Mouse (Mus musculus) forelimb bud, embryonic 11.5 days (tissue): ENCODE results near the gene Gpatch2.

Experiments used
- DNase-seq: peaks from one replicate; pipeline ENCODE4 v3.0.0-alpha.2; 2012; ENCODE audit warnings: low read depth, low spot score

The Gpatch2 gene

GRCm38 (mm10) chr1:187303221-187303620, 87.9 kb downstream of the Gpatch2 start:
- no peak for DNase-seq

- DNase-seq: no peak
These were observed 92.0 kb downstream of the Gpatch2 start for GRCm38 (mm10) chr1:187307335-187307734.

GRCm38 (mm10) chr1:187308523-187308922, 93.2 kb downstream of the Gpatch2 start:
- no peak for DNase-seq

GRCm38 (mm10) chr1:187311122-187311521, 95.8 kb downstream of the Gpatch2 start:
- no peak for DNase-seq

GRCm38 (mm10) chr1:187313323-187313722, 98.0 kb downstream of the Gpatch2 start:
- no peak for DNase-seq

GRCm38 (mm10) chr1:187313763-187314162, 98.5 kb downstream of the Gpatch2 start:
- no peak for DNase-seq

GRCm38 (mm10) chr1:187314516-187314915, 99.2 kb downstream of the Gpatch2 start:
- DNase-seq: no peak

GRCm38 (mm10) chr1:187315821-187316220, 100.5 kb downstream of the Gpatch2 start:
- no peak for DNase-seq

GRCm38 (mm10) chr1:187316555-187316954, 101.2 kb downstream of the Gpatch2 start:
- no peak for DNase-seq

- DNase-seq: no peak
These were observed 106.5 kb downstream of the Gpatch2 start for GRCm38 (mm10) chr1:187321814-187322213.

GRCm38 (mm10) chr1:187322505-187323208, 107.3 kb downstream of the Gpatch2 start:
- DNase-seq: no peak

GRCm38 (mm10) chr1:187323209-187323589, 107.9 kb downstream of the Gpatch2 start:
- DNase-seq: no peak

GRCm38 (mm10) chr1:187342551-187342950, 127.2 kb downstream of the Gpatch2 start:
- DNase-seq: no peak

GRCm38 (mm10) chr1:187345156-187345555, 129.8 kb downstream of the Gpatch2 start:
- DNase-seq: no peak

GRCm38 (mm10) chr1:187346923-187347322, 131.6 kb downstream of the Gpatch2 start:
- no peak for DNase-seq

- no peak for DNase-seq
These were observed 132.3 kb downstream of the Gpatch2 start for GRCm38 (mm10) chr1:187347606-187348005.

GRCm38 (mm10) chr1:187348053-187348820, 132.9 kb downstream of the Gpatch2 start:
- DNase-seq: no peak

- no peak for DNase-seq
These were observed 133.6 kb downstream of the Gpatch2 start for GRCm38 (mm10) chr1:187348859-187349258.

- no peak for DNase-seq
These were observed 140.9 kb downstream of the Gpatch2 start for GRCm38 (mm10) chr1:187356169-187356568.

GRCm38 (mm10) chr1:187356904-187357303, 141.6 kb downstream of the Gpatch2 start:
- no peak for DNase-seq

GRCm38 (mm10) chr1:187360240-187360639, 144.9 kb downstream of the Gpatch2 start:
- no peak for DNase-seq

- DNase-seq: no peak
These were observed 147.2 kb downstream of the Gpatch2 start for GRCm38 (mm10) chr1:187362536-187362935.

GRCm38 (mm10) chr1:187365424-187365823, 150.1 kb downstream of the Gpatch2 start:
- DNase-seq: no peak
